Mouse (Mus musculus) kidney, postnatal 10 days (tissue): ENCODE measurements around the gene Gm7929.
"Not testable (repeated sequence)": the region's sequence is repeated elsewhere in the genome, so short reads cannot be mapped to it uniquely, and the experiment has no call there.

Experiments
- DNase-seq: peaks from one replicate; pipeline ENCODE4 v3.0.0; 2021; ENCODE audit warnings: mixed read lengths

Gene Gm7929

DNA sequence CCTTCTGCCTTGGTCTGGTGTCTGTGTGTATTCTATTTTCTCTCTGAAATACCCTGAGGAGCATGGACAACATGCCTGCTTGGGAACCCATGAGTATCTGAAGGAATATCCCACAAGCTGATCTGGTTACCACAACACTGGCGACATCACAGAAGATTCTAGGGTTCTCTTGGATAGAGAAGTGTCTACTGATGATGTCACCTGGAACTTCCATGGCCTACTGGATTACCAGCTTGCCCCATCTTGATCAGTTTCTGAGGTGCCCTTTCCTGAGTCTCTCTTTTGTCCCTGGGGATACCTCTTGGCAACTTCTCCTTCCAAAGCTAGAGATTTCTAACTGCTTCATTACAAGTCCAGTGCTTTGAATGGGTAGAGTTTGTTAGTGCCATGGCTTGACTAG, at the start of gene Gm7929:
TSS of gene Gm7929 (minus strand) at position 101 of the 400 bp plus-strand sequence.
- DNase-seq, result not testable (repeated sequence)

- not testable (repeated sequence) for DNase-seq
Observed at GRCm38 (mm10) chr14:41772341-41772740, 21.9 kb upstream of the Gm7929 start, which contains the start of gene Gm47189. Gm47189 (minus strand) TSS chr14:41772441.

DNA sequence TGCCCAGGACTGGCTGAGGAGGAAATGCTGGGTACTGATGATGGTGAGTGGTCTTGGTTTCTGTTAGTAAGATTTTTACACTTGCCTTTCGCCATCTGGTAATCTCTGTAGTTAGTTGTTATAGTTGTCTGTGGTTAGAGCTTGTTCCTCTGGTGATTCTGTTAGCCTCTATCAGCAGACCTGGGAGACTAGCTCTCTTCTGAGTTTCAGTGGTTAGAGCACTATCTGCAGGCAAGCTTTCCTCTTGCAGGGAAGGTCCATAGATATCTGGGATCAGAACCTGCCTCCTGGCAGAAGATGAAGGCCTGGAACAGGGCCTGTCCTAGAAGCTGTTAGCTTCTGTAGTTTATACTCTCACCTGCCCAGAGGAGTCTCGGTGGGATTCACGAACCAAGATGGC, 5.5 kb upstream of the Gm7929 start:
- DNase-seq, result peak; percentile 2

- DNase-seq, result not testable (repeated sequence)
Observed at GRCm38 (mm10) chr14:41723437-41723836, 27.0 kb downstream of the Gm7929 start.

GRCm38 (mm10) chr14:41717180-41717579, 33.2 kb downstream of the Gm7929 start:
- not testable (repeated sequence) for DNase-seq

DNA sequence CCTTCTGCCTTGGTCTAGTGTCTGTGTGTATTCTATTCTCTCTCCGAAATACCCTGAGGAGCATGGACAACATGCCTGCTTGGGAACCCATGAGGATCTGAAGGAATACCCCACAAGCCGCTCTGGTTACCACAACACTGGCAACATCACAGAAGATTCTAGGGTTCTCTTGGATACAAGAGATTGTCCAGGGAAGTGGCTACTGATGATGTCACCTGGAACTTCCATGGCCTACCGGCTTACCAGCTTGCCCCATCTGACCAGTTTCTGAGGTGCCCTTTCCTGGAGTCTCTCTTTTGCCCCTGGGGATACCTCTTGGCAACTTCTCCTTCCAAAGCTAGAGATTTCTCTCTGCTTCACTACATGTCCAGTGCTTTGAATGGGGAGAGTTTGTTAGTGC, 48.6 kb downstream of the Gm7929 start, which contains the start of gene Gm8068:
TSS of gene Gm8068 (minus strand) at position 101 of the 400 bp plus-strand sequence.
- not testable (repeated sequence) for DNase-seq
